Mouse (Mus musculus) midbrain, embryonic 14.5 days (tissue): ENCODE results near the gene Rac3. TPM values are rescaled to one million over a fixed set of nuclear protein-coding genes. Genes with fewer than 3 reads are reported as not detected.

Source experiments
- ATAC-seq: fragments of 200-750 bp; cut with Nextera tagmentation; 2 replicates; pipeline ENCODE4 v1.8.0; 2017; ENCODE audit warnings: moderate number of reproducible peaks, moderate library complexity; ENCODE audit not compliant: low FRiP score, low TSS enrichment
- DNase-seq: peaks from one replicate; pipeline ENCODE4 v3.0.0-alpha.2; 2015
- H3K27ac ChIP-seq: fragments of 300-500 bp; sonication (generic); replicated peaks from 2 replicates; pipeline ENCODE4 v1.5.1; 2014; ENCODE audit warnings: mild to moderate bottlenecking, low read depth, low read length, moderate library complexity
- H3K27me3 ChIP-seq: fragments of 300-500 bp; sonication (generic); 2 replicates; pipeline ENCODE4 v1.6.1; 2014; ENCODE audit warnings: low read length, control low read depth, mixed read lengths; ENCODE audit not compliant: control insufficient read depth, insufficient read depth
- H3K36me3 ChIP-seq: fragments of 300-500 bp; sonication (generic); 2 replicates; pipeline ENCODE4 v1.6.1; 2014; ENCODE audit warnings: low read length, control low read depth; ENCODE audit not compliant: control insufficient read depth, insufficient read depth
- H3K4me1 ChIP-seq: fragments of 300-500 bp; sonication (generic); 2 replicates; pipeline ENCODE4 v1.6.1; 2014; ENCODE audit warnings: mild to moderate bottlenecking, antibody characterized with exemption, low read length, control low read depth; ENCODE audit not compliant: control insufficient read depth, insufficient read depth
- H3K4me2 ChIP-seq: fragments of 300-500 bp; sonication (generic); 2 replicates; pipeline ENCODE4 v1.6.1; 2014; ENCODE audit warnings: mild to moderate bottlenecking, low read length, moderate library complexity
- H3K4me3 ChIP-seq: fragments of 300-500 bp; sonication (generic); replicated peaks from 2 replicates; pipeline ENCODE4 v1.5.1; 2014; ENCODE audit warnings: low read depth, low read length
- H3K9ac ChIP-seq: fragments of 300-500 bp; sonication (generic); replicated peaks from 2 replicates; pipeline ENCODE4 v1.6.1; 2014; ENCODE audit warnings: mild to moderate bottlenecking, low read length, moderate library complexity
- H3K9me3 ChIP-seq: fragments of 300-500 bp; sonication (generic); 2 replicates; pipeline ENCODE4 v1.6.1; 2016; ENCODE audit warnings: low read length, control low read depth, mixed read lengths; ENCODE audit not compliant: control insufficient read depth
- WGBS: fragments of 180-500 bp; shearing (Covaris S2); extraction: QIAGEN DNeasy Blood & Tissue Kit; methylation state at CpG from one replicate; pipeline ENCODE4 v1.1.7; 2014; 5-methylcytosine and 5-hydroxymethylcytosine counted together
- polyA plus RNA-seq: library from polyadenylated mRNA; unstranded; fragments of >200 nt; fragmentation: Nextera tagmentation; extraction: Ambion mirVana; gene quantifications from 2 replicates; pipeline ENCODE4 v1.2.1, GENCODE M21; 2014

Rac3 gene
- polyA plus RNA-seq, 1 experiment from 2014 or later, result 113 TPM

GRCm38 (mm10) chr11:120684086-120684485, 37.2 kb upstream of the Rac3 start:
- DNase-seq (no peak), ATAC-seq (no peak)
- H3K27me3 ChIP-seq, result no peaks in the 10 kb centered on the region
- H3K4me3 ChIP-seq, result no peak overlapping the region
- WGBS, result 92% methylated on average over 2 of the region's 2 CpGs
- H3K27ac ChIP-seq, result no peak overlapping the region
- H3K4me2 ChIP-seq, result no peak overlapping the region
- no peak overlapping the region for H3K9ac ChIP-seq
- no peaks in the 10 kb centered on the region for H3K4me1 ChIP-seq
- peaks cover 72% of the 10 kb centered on the region for H3K36me3 ChIP-seq
- no peaks in the 10 kb centered on the region for H3K9me3 ChIP-seq

DNA sequence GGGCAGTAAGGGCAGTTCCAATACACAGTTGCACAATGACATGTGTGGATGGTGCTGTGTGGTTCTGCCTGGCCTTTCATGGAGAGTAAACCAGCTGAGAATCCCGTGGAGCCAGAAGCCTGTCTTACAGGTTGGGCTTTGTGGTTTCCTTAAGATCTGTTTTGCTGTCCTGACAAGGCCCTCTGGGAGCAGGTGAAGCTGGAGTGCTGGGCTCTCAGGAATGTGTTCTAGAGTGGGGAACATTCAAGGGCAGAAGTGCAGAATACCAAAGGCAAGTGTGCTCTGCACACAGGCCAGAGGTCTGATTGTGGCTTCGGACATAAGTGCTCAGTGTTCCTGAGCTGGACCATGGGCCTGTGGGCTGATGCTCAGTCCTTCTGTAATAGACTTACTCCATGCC, 36.6 kb upstream of the Rac3 start:
- 90% methylated on average over 2 of the region's 2 CpGs for WGBS
- DNase-seq (no peak), ATAC-seq (no peak)
- no peak overlapping the region for H3K4me2 ChIP-seq
- H3K4me1 ChIP-seq, result no peaks in the 10 kb centered on the region
- H3K9ac ChIP-seq, result no peak overlapping the region
- H3K9me3 ChIP-seq, result no peaks in the 10 kb centered on the region
- H3K36me3 ChIP-seq, result peaks cover 73% of the 10 kb centered on the region
- H3K27me3 ChIP-seq, result no peaks in the 10 kb centered on the region
- H3K4me3 ChIP-seq, result no peak overlapping the region
- no peak overlapping the region for H3K27ac ChIP-seq

DNA sequence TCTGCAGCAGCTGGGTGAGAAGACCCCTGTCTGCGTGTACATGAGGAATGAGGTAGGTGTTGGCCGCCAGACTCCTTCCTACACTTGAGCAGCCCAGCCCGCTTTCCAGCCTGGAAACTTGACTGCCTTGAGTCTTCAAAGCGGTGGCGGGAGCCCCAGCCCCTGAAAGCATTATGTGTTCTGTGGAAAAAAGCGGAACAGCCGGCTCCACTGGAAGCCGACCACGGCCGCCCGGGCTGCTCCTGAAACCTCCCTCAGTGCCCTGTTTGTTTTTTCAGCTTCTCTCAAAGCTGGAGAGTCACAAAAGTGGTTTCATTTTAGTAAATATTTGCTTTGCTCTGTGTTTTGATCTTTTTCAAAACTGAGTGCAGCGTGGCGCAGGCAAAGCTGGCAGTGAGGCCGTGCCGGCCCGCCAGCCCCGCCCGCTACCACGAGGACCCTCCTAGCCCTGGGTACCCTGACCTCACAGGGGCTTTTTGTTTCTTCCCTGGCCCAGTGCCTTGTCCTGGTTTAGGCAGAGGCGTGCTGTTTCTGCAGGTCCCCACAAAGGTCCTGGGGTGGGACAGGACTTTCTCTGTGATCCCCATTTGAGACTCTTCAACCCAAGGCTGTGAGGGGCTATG, 34.5 kb upstream of the Rac3 start:
- Histone ChIP-seq H3K4me2 (no peak overlapping the region), H3K36me3 (peaks cover 67% of the 10 kb centered on the region), H3K4me3 (no peak overlapping the region), H3K9me3 (no peaks in the 10 kb centered on the region), H3K27ac (no peak overlapping the region), H3K27me3 (no peaks in the 10 kb centered on the region), H3K4me1 (no peaks in the 10 kb centered on the region), H3K9ac (no peak overlapping the region)
- 83% methylated on average over 20 of the region's 20 CpGs for WGBS
- DNase-seq (no peak), ATAC-seq (no peak)

DNA sequence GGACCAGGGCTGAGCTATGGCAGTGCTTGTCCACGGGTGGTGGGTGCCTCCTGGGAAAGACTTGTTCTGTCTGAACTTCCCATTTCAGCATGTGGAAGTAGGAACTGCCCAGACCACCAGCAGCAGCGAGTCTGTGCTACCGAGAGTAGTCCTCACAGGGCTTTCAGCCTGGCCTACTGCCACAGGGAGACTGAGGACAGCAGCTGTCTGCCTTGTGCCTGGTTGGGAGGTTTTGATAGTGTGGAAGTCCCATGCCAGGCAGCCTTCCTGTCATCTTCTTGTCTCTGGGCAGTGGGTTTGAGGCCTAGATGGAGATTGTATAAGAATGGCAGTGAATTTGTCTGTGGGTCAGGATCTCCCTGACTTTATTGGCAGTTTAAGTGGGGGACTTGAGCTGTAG, 31.9 kb upstream of the Rac3 start:
- Histone ChIP-seq H3K4me2 (no peak overlapping the region), H3K27me3 (no peaks in the 10 kb centered on the region), H3K36me3 (peaks cover 68% of the 10 kb centered on the region)

DNA sequence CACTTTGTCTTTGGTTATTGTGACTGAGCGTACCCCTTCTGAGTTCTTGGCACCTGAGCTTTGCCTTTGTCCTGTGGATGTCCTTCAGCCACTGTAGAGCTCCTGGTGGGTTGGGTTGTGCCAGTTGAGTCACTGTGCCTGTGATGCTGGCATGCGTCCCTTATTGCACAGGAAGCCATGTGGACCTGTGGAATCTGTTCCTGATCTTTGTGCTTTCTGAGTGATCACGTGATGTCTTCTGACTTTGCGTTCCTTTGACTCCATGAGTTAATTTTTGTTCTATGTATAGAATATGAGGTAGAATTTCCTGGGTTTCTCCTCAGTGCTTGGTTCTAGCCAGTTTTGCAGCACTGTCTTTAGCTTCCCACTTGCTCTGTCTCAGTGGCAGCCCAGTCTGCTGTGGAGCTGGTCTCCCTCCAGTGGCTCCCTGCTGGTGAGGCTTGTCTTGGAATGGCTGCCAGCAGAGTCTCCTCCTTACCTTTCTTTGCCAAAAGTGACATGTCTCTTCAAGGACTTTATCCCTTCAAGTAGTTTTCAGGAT, 28.7 kb upstream of the Rac3 start:
- no peaks in the 10 kb centered on the region for H3K9me3 ChIP-seq
- no peak overlapping the region for H3K27ac ChIP-seq
- H3K4me2 ChIP-seq, result no peak overlapping the region
- 96% methylated on average over 4 of the region's 4 CpGs for WGBS
- H3K36me3 ChIP-seq, result peaks cover 56% of the 10 kb centered on the region
- H3K4me3 ChIP-seq, result no peak overlapping the region
- H3K9ac ChIP-seq, result no peak overlapping the region
- DNase-seq (no peak), ATAC-seq (no peak)
- no peaks in the 10 kb centered on the region for H3K27me3 ChIP-seq
- peaks cover 7% of the 10 kb centered on the region for H3K4me1 ChIP-seq

More for the DNA sequence above, 31.9 kb upstream of the Rac3 start:
- Histone ChIP-seq H3K4me1 (no peaks in the 10 kb centered on the region), H3K27ac (no peak overlapping the region), H3K9ac (no peak overlapping the region), H3K9me3 (no peaks in the 10 kb centered on the region), H3K4me3 (no peak overlapping the region)
- 82% methylated on average over 3 of the region's 3 CpGs for WGBS
- ATAC-seq (no peak), DNase-seq (no peak)

GRCm38 (mm10) chr11:120693461-120693860, 27.8 kb upstream of the Rac3 start:
- Histone ChIP-seq H3K4me3 (no peak overlapping the region), H3K27ac (no peak overlapping the region), H3K9me3 (no peaks in the 10 kb centered on the region), H3K27me3 (no peaks in the 10 kb centered on the region), H3K36me3 (peaks cover 49% of the 10 kb centered on the region), H3K4me1 (peaks cover 7% of the 10 kb centered on the region), H3K9ac (no peak overlapping the region), H3K4me2 (no peak overlapping the region)
- DNase-seq (no peak), ATAC-seq (no peak)
- 41% methylated on average over 3 of the region's 3 CpGs for WGBS

- Histone ChIP-seq H3K4me3 (no peak overlapping the region), H3K36me3 (peaks cover 37% of the 10 kb centered on the region), H3K27me3 (no peaks in the 10 kb centered on the region), H3K27ac (peak overlapping the region; percentile 71), H3K9ac (no peak overlapping the region; the same call in 1 of the 2 replicates), H3K9me3 (no peaks in the 10 kb centered on the region), H3K4me2 (no peak overlapping the region), H3K4me1 (peaks cover 7% of the 10 kb centered on the region)
- 17% methylated on average over 4 of the region's 4 CpGs for WGBS
- DNase-seq (peak; percentile 56), ATAC-seq (peak; percentile 57; the same call in 1 of the 2 replicates)
Measured at GRCm38 (mm10) chr11:120695184-120695583, 26.1 kb upstream of the Rac3 start.

GRCm38 (mm10) chr11:120695641-120696040, 25.6 kb upstream of the Rac3 start:
- Histone ChIP-seq H3K27me3 (no peaks in the 10 kb centered on the region), H3K9ac (no peak overlapping the region), H3K4me3 (no peak overlapping the region), H3K27ac (peak overlapping the region; percentile 61), H3K9me3 (no peaks in the 10 kb centered on the region), H3K4me2 (no peak overlapping the region), H3K36me3 (peaks cover 35% of the 10 kb centered on the region), H3K4me1 (peaks cover 7% of the 10 kb centered on the region)
- DNase-seq (peak; percentile 60), ATAC-seq (peak; percentile 55; the same call in 1 of the 2 replicates)
- WGBS, result 36% methylated on average over 12 of the region's 12 CpGs

- Histone ChIP-seq H3K27ac (no peak overlapping the region), H3K4me3 (no peak overlapping the region), H3K4me2 (no peak overlapping the region), H3K27me3 (no peaks in the 10 kb centered on the region), H3K36me3 (peaks cover 38% of the 10 kb centered on the region), H3K9ac (no peak overlapping the region), H3K4me1 (peaks cover 7% of the 10 kb centered on the region), H3K9me3 (no peaks in the 10 kb centered on the region)
- 95% methylated on average over 6 of the region's 6 CpGs for WGBS
- ATAC-seq, result no peak
- no peak for DNase-seq
Measured at GRCm38 (mm10) chr11:120696568-120696967, 24.7 kb upstream of the Rac3 start.
